Mouse (Mus musculus): ENCODE data around the gene Mettl22. TPM values are rescaled to one million over a fixed set of nuclear protein-coding genes. Genes with fewer than 3 reads are reported as not detected.

The Mettl22 gene
- total RNA-seq, 2 experiments from 2014 or later = 46.6 to 51.5 TPM

Other genes with a start within 250 kb of the Mettl22 start
- not detected for gene Tmem114, start 45.7 kb upstream of the Mettl22 start, total RNA-seq (2021)
- 10 to 100 TPM in 1 of 2 experiments, 1 to 10 TPM in 1; 9.7 to 10.5 TPM for gene Abat, start 42.6 kb downstream of the Mettl22 start, total RNA-seq (2021)
- 10 to 100 TPM; 33.6 to 34.3 TPM for gene Pmm2, start 166.9 kb downstream of the Mettl22 start, total RNA-seq (2021)
- 10 to 100 TPM in 1 of 2 experiments, 1 to 10 TPM in 1; 9.3 to 10.6 TPM for gene Tmem186, start 166.9 kb downstream of the Mettl22 start, total RNA-seq (2021)
- 10 to 100 TPM; 44.8 to 49.2 TPM for gene Carhsp1, start 201.4 kb downstream of the Mettl22 start, total RNA-seq (2021)
- under 1 TPM in 1 of 2 experiments, not detected in 1; 0.49 TPM for gene Gm5767, start 210.0 kb downstream of the Mettl22 start, total RNA-seq (2021)

Measured in gastrocnemius, postnatal 4 days (tissue).